Mouse (Mus musculus): ENCODE results near the gene Rab11fip3. TPM values are rescaled to one million over a fixed set of nuclear protein-coding genes. Genes with fewer than 3 reads are reported as not detected.
A peak's percentile ranks its signal among the peaks of the same experiment; 100 is the strongest.

Gene Rab11fip3
- polyA plus RNA-seq, 1 experiment from 2014 or later, result 4.5 TPM

DNA sequence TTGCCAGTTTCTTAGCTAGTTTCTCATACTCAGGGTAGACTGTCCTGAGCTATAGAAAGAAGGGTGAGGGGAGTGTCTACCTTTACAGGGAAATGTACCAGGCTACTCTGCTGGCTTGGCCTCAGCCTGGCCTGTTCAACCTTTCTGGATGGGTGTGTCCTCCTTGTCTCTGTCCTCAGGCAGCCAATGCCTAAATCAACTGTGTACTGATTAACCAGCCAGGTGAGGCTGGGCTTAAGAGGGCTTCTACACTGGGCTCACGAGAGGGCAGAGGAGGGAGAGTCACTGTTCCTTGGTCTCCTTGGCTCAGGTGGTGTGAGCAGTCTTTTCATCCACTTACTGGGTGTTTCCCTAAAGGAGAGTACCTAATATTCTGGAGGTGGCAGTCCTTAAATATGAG is 101.2 kb downstream of the Rab11fip3 start:
- Histone ChIP-seq H3K27me3 (ENCODE audit: control insufficient read depth, insufficient read depth, low read length) (no peaks in the 10 kb centered on the region), H3K4me1 (replicated peaks; ENCODE audit: control insufficient read depth, insufficient read depth) (no peaks in the 10 kb centered on the region), H3K4me2 (replicated peaks; ENCODE audit: low read depth) (no peak overlapping the region), H3K36me3 (ENCODE audit: control insufficient read depth, insufficient read depth, low read length) (no peaks in the 10 kb centered on the region), H3K4me3 (ENCODE audit: low read depth, low read length) (no peak overlapping the region), H3K9ac (ENCODE audit: low read length) (no peak overlapping the region; the same call in 1 of the 2 replicates), H3K27ac (replicated peaks) (peak overlapping the region; percentile 26; the same call in 1 of the 2 replicates), H3K9me3 (ENCODE audit: control insufficient read depth, low read length) (no peaks in the 10 kb centered on the region)
- peak; percentile 55; the same call in 1 of the 2 replicates for ATAC-seq (ENCODE audit: low FRiP score, low TSS enrichment)
- peak; percentile 48 for DNase-seq (ENCODE audit: low spot score)
- WGBS, result 61% methylated on average over 1 of the region's 1 CpGs
- no peak for TF ChIP-seq CTCF (IDR thresholded peaks at IDR 0.05; ENCODE audit: low read depth)
- TF ChIP-seq EP300 (optimal IDR thresholded peaks at IDR 0.05), result no peak

DNA sequence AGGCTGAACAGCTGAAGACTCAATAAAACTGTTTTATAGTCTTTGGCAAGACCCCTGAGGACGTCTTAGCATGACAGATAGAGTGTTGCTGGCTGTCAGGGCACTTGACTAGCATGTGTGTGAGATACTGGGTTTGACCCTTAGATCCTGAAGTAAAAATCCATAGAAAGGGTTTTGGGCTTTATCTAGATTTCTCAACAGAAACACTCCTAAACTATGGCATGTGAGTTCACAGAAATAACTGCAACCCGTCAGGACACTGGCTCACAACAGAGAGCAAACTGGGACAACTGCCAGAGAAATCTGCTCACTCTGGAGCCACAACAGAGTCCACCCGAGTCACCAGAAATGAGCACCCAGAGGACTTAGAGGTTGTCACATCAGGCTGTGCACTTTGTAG is 101.7 kb downstream of the Rab11fip3 start:
- ATAC-seq (ENCODE audit: low FRiP score, low TSS enrichment) (no peak), DNase-seq (ENCODE audit: low spot score) (no peak)
- Histone ChIP-seq H3K4me3 (ENCODE audit: low read depth, low read length) (no peak overlapping the region), H3K36me3 (ENCODE audit: control insufficient read depth, insufficient read depth, low read length) (no peaks in the 10 kb centered on the region), H3K9me3 (ENCODE audit: control insufficient read depth, low read length) (no peaks in the 10 kb centered on the region), H3K27ac (replicated peaks) (no peak overlapping the region), H3K4me2 (replicated peaks; ENCODE audit: low read depth) (no peak overlapping the region), H3K27me3 (ENCODE audit: control insufficient read depth, insufficient read depth, low read length) (no peaks in the 10 kb centered on the region), H3K4me1 (replicated peaks; ENCODE audit: control insufficient read depth, insufficient read depth) (no peaks in the 10 kb centered on the region), H3K9ac (ENCODE audit: low read length) (no peak overlapping the region; the same call in 1 of the 2 replicates)
- 17% methylated on average over 3 of the region's 3 CpGs for WGBS
- TF ChIP-seq EP300 (optimal IDR thresholded peaks at IDR 0.05) (no peak), CTCF (IDR thresholded peaks at IDR 0.05; ENCODE audit: low read depth) (no peak)

- H3K4me2 ChIP-seq (replicated peaks; ENCODE audit: low read depth), result no peak overlapping the region
- no peak overlapping the region for H3K27ac ChIP-seq (replicated peaks)
- H3K36me3 ChIP-seq (ENCODE audit: control insufficient read depth, insufficient read depth, low read length), result peaks cover 8% of the 10 kb centered on the region; the same call in 1 of the 2 replicates
- H3K9me3 ChIP-seq (ENCODE audit: control insufficient read depth, low read length), result no peaks in the 10 kb centered on the region
- no peaks in the 10 kb centered on the region for H3K4me1 ChIP-seq (replicated peaks; ENCODE audit: control insufficient read depth, insufficient read depth)
- peak; percentile 48 for DNase-seq (ENCODE audit: low spot score)
- H3K27me3 ChIP-seq (ENCODE audit: control insufficient read depth, insufficient read depth, low read length), result no peaks in the 10 kb centered on the region
- H3K9ac ChIP-seq (ENCODE audit: low read length), result no peak overlapping the region
- no peak for TF ChIP-seq CTCF (IDR thresholded peaks at IDR 0.05; ENCODE audit: low read depth)
- no peak for TF ChIP-seq EP300 (optimal IDR thresholded peaks at IDR 0.05)
- H3K4me3 ChIP-seq (ENCODE audit: low read depth, low read length), result no peak overlapping the region
- ATAC-seq (ENCODE audit: low FRiP score, low TSS enrichment), result peak; percentile 73
- WGBS, result 66% methylated on average over 7 of the region's 7 CpGs
Observed at GRCm38 (mm10) chr17:25964271-25964670, 105.1 kb downstream of the Rab11fip3 start.

DNA sequence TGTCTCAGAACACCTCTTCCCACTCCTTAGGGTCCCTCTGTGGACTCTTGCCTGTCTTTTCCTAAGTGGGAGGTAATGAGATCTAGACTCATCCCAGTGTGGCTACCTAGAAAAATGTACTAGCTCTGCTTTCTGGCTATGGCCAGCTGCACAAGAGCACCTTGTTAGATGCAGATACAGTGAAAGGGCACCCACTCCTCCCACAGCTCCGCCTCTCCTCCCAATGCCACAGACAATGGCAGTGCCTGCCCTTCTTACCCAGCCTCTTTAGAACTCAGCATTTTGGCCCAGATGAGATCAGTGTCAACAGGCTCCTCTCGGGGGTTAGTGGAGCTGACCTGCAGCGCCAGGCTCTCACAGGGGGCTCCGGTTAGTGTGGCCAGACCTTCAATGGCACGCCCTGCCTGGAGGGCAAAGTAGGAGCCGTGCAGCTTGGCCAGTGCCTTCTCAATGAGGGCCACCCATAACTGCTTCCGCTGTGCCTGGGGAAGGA is 106.9 kb downstream of the Rab11fip3 start:
- H3K9me3 ChIP-seq (ENCODE audit: control insufficient read depth, low read length), result no peaks in the 10 kb centered on the region
- WGBS, result 93% methylated on average over 7 of the region's 7 CpGs
- no peak overlapping the region for H3K9ac ChIP-seq (ENCODE audit: low read length)
- no peak overlapping the region for H3K4me2 ChIP-seq (replicated peaks; ENCODE audit: low read depth)
- H3K27ac ChIP-seq (replicated peaks), result no peak overlapping the region
- H3K27me3 ChIP-seq (ENCODE audit: control insufficient read depth, insufficient read depth, low read length), result no peaks in the 10 kb centered on the region
- peaks cover 8% of the 10 kb centered on the region; the same call in 1 of the 2 replicates for H3K36me3 ChIP-seq (ENCODE audit: control insufficient read depth, insufficient read depth, low read length)
- ATAC-seq (ENCODE audit: low FRiP score, low TSS enrichment) (no peak), DNase-seq (ENCODE audit: low spot score) (no peak)
- H3K4me3 ChIP-seq (ENCODE audit: low read depth, low read length), result no peak overlapping the region
- TF ChIP-seq CTCF (IDR thresholded peaks at IDR 0.05; ENCODE audit: low read depth), result no peak
- TF ChIP-seq EP300 (optimal IDR thresholded peaks at IDR 0.05), result no peak
- H3K4me1 ChIP-seq (replicated peaks; ENCODE audit: control insufficient read depth, insufficient read depth), result no peaks in the 10 kb centered on the region

GRCm38 (mm10) chr17:25961566-25961965 is 107.8 kb downstream of the Rab11fip3 start:
- TF ChIP-seq EP300 (optimal IDR thresholded peaks at IDR 0.05), result no peak
- TF ChIP-seq CTCF (IDR thresholded peaks at IDR 0.05; ENCODE audit: low read depth), result no peak
- 96% methylated on average over 5 of the region's 5 CpGs for WGBS
- H3K9me3 ChIP-seq (ENCODE audit: control insufficient read depth, low read length), result no peaks in the 10 kb centered on the region
- H3K9ac ChIP-seq (ENCODE audit: low read length), result no peak overlapping the region
- ATAC-seq (ENCODE audit: low FRiP score, low TSS enrichment) (no peak), DNase-seq (ENCODE audit: low spot score) (no peak)
- no peaks in the 10 kb centered on the region for H3K4me1 ChIP-seq (replicated peaks; ENCODE audit: control insufficient read depth, insufficient read depth)
- no peaks in the 10 kb centered on the region for H3K27me3 ChIP-seq (ENCODE audit: control insufficient read depth, insufficient read depth, low read length)
- no peak overlapping the region for H3K4me2 ChIP-seq (replicated peaks; ENCODE audit: low read depth)
- H3K4me3 ChIP-seq (ENCODE audit: low read depth, low read length), result no peak overlapping the region
- peaks cover 8% of the 10 kb centered on the region; the same call in 1 of the 2 replicates for H3K36me3 ChIP-seq (ENCODE audit: control insufficient read depth, insufficient read depth, low read length)
- no peak overlapping the region for H3K27ac ChIP-seq (replicated peaks)

DNA sequence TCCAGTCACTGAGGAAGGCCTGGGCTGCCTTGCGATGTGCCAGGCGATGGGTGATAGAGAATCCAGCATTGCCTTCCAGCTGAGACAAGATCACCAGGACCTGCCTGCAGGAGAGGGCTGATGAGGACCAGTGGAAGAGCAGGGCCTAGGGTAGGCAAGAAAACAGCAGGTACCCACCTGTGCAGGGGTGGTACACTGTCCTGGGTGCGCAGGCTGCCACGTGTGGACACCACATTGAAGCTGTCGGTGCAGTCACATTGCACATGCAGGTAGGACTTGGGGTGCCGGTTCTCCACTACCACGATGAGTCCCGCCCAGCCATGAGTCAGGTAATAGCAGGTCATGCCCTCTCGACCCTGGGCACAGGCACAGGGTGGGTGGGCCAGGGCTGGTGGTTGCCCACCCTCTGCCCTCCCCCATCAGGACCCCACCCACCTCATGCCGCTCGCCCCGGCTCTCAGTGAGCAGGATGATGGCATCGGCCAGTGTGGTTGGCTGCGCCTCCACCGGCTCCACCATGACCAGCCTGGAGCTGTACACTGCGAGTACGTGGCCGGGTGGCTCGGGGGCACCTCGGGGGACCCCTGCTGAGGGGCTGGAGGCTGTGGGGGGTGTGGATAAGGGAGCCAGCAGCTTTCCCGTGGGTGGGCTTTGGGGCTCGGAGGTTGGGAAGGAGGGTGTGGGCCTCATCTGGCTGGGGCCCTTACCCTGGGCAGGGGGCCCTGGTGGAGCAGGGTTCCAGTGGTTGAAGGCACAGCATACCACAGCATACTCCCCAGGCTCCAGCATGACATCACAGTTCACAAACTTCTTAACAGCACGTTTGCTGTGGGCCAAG is 109.5 kb downstream of the Rab11fip3 start:
- DNase-seq (ENCODE audit: low spot score), result no peak
- peaks cover 8% of the 10 kb centered on the region; the same call in 1 of the 2 replicates for H3K36me3 ChIP-seq (ENCODE audit: control insufficient read depth, insufficient read depth, low read length)
- no peaks in the 10 kb centered on the region for H3K4me1 ChIP-seq (replicated peaks; ENCODE audit: control insufficient read depth, insufficient read depth)
- TF ChIP-seq EP300 (optimal IDR thresholded peaks at IDR 0.05), result no peak
- H3K27ac ChIP-seq (replicated peaks), result no peak overlapping the region
- H3K9me3 ChIP-seq (ENCODE audit: control insufficient read depth, low read length), result no peaks in the 10 kb centered on the region
- H3K4me2 ChIP-seq (replicated peaks; ENCODE audit: low read depth), result no peak overlapping the region
- no peak overlapping the region for H3K9ac ChIP-seq (ENCODE audit: low read length)
- whole genome bisulfite sequencing, result 82% methylated on average over 20 of the region's 23 CpGs
- ATAC-seq (ENCODE audit: low FRiP score, low TSS enrichment), result no peak
- no peaks in the 10 kb centered on the region for H3K27me3 ChIP-seq (ENCODE audit: control insufficient read depth, insufficient read depth, low read length)
- H3K4me3 ChIP-seq (ENCODE audit: low read depth, low read length), result no peak overlapping the region
